Mouse (Mus musculus) ES-Bruce4 (cell line): ENCODE data around the gene Mrpl16.

Source experiments
- CTCF ChIP-seq: IDR thresholded peaks from one replicate; pipeline ENCODE4 v1.8.1; 2011; ENCODE audit warnings: low read depth, low read length
- EP300 ChIP-seq: IDR thresholded peaks from 2 replicates; pipeline ENCODE4 v1.6.1; 2011; ENCODE audit warnings: low read depth, low read length; ENCODE audit not compliant: insufficient read depth
- POLR2A ChIP-seq: IDR thresholded peaks from one replicate; pipeline ENCODE4 v1.8.1; 2011; ENCODE audit warnings: low read length; ENCODE audit not compliant: insufficient read depth

DNA sequence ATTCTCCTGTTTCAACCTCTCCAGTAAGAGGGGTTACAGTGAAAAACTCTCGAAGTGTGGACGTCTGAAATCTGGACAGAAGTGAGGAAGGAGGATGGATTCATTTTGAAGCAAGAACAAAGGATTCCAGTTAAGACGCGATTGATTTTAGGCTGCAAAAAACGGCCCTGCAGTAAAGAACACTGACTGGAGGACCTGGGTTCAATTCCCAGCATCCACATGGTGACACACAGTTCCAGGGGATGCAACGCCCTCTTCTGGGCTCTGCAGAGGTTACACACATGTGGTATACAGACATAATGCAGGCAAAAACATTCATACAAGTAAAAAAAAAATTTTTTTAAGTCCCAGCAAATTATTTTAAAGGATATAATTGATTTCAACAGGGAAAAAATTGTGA lies 50.0 kb downstream of the Mrpl16 start:
- no peak for TF ChIP-seq POLR2A
- peak; percentile 53 for TF ChIP-seq CTCF
- no peak for TF ChIP-seq EP300
